Mouse (Mus musculus) NIH3T3 (cell line): ENCODE data around the gene Traf3ip2.
A peak's percentile ranks its signal among the peaks of the same experiment; 100 is the strongest.

ENCODE experiments used
- DNase-seq: peaks from one replicate; pipeline ENCODE4 v3.0.0-alpha.2; 2012; ENCODE audit warnings: low read depth

The Traf3ip2 gene

GRCm38 (mm10) chr10:39600115-39600514 is 12.6 kb upstream of the Traf3ip2 start:
- no peak for DNase-seq

DNA sequence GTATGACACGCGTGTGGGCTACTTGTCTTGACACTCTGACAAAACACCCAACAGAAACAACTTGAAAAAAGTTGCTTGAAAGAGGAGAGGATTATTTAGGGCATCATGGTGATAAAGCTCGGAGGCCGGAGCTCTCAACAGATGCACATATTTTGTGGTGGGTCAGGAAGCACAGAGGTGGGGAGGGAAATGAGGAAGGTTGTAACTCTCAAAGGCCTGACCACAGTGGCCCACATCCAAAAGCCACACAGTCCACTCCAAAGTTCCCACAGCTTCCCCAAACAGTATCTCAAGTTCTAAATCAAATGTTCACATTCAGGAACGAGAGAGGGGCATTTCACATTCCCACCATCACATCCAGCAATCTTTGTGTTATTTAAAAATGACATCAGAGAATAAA is 11.7 kb upstream of the Traf3ip2 start:
- DNase-seq, result no peak

GRCm38 (mm10) chr10:39606434-39606833 is 6.3 kb upstream of the Traf3ip2 start:
- no peak for DNase-seq

DNA sequence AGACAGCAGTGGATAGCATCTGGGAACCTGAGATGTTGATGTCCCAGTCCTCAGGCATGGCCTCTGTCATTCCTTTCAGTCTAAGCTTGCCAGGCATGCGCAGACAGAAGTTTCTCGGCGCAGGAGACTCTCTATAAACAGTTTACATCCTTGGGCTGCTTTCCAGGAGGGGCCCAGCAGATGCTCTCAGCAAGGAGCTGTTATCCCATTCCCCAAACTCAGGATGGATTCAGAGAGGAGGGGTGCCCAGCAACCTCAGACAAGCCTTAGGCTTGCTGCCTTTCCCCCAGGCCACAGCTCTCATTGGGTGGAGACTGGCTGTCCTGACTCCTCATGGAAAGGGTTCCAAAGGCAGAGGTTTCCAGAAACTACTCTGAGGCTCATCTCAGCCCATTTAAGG is 1.5 kb upstream of the Traf3ip2 start:
- DNase-seq, result no peak

DNA sequence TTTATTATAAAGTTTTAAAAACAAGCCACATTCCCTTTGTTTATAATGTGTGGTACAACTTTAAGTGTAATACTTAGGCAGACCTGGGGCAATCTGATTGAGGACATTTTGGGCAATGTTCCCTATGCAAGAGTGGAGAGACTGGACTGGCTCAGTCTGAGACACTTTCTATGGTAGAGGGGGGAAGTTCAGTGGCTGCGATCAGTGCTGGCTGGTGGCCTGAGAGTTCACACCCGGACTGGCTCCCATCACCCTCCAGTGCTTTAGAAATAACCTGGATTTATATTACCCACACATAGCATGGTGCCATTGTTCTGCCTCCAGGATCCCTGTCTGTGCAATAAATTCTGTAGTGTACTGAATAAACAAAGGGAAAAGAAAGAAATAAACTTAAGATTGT is 603 bp upstream of the Traf3ip2 start:
- DNase-seq, result peak; percentile 39

DNA sequence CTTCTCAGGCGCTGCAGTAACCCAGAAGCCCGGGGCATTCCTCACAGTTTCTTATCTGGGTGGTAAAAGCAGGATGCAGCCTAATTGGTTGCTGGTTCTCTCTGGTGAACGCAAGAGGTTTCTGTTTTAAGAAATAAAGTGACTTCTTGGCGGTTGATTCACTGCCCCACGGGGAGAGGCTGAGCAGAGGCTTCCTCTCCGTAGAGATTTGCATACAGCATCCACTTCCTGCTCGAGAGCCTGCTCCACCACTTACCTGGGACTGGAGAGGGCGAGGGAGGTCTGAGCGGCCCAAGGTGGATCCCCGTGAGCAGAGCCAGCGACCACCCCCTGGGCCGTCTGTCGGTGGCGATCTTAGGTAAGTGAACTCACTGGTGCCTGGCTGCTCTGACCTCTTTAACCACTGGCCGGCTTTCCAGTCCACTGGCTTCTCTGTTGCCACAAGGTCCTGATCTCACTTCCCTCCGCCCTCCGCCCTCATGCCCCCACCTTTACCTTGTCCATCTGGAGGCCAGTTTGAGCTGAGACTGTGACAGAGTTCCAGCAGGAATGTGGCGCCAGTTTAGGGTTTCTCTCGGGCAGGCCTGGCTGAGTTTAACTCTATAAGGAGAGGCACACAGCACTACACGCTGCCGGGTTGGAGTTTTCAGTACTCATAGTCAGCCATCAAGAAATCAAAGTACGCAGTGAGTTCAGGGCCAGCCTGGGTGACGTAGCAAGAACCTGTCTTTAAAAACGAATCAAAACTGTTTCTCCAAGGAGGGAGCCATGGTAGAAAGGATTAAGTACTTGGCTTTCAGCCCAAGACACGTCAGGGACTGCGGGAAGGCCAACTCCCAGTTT is 476 bp downstream of the Traf3ip2 start:
- peak; percentile 96 for DNase-seq

DNA sequence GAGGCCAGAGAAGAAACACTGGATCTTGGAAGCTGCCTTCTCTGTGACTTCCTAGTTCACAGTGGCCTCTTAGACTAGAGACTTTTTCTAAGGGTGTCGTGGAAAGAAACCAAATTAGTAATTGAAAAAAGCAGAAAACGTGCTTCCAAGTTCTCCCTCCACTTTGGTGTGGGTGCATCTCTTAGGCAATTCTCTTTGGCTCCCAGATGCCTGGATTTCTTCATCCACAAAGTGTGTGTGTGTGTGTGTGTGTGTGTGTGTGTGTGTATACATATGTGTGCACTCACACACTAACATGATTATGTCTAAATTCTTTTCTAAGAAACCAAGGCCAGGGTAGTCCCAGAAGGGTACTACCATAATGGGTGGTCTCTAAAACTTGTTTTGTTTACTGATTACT is 1.2 kb downstream of the Traf3ip2 start:
- DNase-seq, result peak; percentile 85

DNA sequence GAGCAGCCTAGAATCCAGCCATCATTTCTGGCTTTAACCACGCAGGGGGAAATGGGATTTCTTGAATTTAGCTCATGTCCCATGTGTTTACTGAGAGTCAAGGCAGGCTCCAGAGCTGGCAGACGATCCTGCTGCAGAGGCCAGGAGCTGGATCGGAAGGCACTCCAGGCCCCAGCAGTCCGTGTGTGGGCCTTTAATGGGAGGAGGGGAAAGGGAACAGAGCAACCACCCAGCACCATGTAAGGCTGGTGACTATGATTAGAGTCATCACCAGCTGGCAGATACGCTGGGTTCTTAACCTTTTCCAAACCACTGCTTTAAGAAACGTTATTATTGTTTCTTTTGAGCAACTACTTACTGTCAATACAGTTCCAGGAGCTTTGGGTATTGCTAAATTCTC is 1.9 kb downstream of the Traf3ip2 start:
- DNase-seq, result peak; percentile 96

DNA sequence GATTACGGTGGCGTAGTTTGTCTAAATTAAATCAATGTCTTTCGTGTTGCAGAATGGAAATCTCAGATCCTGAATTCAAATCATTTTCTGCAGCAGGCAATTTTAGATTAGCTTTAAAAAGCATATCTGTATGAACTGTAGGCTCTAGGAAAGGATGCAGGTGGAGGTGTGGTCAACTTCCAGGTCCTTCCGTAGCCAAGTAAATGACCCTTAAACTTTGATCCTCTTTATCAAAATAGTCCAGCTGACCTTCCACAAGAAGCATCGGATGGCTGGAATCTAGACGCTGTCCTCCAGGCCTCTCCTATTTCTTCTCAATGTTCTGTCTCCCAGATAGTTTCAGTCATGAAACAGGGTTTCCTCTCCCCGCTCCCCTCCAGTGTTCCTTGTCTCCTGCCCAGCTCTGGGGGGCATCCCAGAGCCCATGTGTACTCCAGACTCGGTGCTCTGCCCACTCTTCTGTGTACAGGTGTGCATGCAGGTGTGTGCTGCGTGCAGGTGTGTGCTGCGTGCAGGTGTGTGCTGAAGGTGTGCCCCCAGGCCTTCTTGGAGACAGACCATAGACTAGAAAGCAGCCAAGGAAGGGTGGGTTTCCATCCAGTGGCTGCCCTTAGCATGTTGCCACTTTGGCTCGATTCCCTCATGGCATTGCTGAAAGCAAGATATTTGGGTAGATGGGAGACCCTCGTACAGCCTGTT is 2.9 kb downstream of the Traf3ip2 start:
- no peak for DNase-seq

DNA sequence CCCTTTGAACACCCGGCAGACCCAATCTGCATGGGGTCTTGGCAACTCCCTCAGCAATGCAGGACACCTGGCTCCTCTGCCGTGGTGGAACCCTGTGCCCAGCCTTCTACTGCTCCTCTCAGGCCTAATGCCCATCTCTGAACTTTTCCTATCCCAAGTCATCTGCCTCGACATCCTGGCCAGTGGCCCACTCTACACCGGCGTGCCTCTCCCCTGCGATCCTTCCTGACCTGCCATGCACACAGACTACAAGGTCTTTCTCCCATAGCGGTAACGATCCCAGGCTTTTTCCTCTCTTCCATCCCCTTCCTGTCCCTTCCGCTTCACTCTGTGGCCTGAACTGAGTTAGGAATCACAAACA is 3.5 kb downstream of the Traf3ip2 start:
- DNase-seq, result no peak

DNA sequence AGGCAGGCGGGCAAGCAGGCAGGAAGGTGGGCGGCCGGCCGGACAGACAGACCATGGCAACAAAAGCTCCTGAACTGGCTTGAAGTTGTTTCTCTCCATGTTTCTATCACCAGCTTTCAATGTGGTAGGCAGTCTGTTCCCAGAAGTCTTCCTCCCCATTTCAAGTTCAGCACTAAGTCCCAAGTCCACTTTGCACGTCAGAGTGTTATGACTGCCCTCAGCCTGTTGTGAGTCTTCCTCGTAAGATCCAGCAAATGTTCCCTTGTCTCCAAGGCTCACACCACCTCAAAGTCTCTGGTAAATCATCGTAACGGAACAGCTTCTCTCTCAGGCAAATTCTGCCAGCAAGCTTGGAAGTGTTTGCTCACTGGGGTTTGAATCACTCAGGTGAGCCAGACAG is 3.9 kb downstream of the Traf3ip2 start:
- no peak for DNase-seq

- no peak for DNase-seq
These were observed 5.7 kb downstream of the Traf3ip2 start for GRCm38 (mm10) chr10:39618431-39618830.

DNA sequence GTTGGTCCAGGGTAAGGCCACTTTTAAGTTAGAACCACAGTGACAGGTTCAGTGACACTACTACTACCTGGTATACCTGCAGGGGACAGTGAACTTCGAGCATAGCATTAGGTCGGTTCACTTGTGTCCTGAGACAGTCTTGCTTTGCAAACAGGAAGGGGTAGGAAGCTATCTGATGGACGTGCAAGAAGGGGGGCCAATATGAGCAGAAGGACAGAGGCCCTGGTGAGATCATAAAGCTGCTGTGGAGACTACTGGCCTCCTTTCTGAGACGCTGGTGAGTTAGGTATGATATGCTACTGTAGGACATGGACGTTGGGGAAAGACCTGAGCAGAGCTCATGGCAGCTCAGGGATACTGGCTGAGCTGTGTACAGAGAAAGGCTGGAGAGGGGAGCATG is 7.9 kb downstream of the Traf3ip2 start:
- DNase-seq, result no peak

GRCm38 (mm10) chr10:39623806-39624205 is 11.1 kb downstream of the Traf3ip2 start:
- peak; percentile 26 for DNase-seq

DNA sequence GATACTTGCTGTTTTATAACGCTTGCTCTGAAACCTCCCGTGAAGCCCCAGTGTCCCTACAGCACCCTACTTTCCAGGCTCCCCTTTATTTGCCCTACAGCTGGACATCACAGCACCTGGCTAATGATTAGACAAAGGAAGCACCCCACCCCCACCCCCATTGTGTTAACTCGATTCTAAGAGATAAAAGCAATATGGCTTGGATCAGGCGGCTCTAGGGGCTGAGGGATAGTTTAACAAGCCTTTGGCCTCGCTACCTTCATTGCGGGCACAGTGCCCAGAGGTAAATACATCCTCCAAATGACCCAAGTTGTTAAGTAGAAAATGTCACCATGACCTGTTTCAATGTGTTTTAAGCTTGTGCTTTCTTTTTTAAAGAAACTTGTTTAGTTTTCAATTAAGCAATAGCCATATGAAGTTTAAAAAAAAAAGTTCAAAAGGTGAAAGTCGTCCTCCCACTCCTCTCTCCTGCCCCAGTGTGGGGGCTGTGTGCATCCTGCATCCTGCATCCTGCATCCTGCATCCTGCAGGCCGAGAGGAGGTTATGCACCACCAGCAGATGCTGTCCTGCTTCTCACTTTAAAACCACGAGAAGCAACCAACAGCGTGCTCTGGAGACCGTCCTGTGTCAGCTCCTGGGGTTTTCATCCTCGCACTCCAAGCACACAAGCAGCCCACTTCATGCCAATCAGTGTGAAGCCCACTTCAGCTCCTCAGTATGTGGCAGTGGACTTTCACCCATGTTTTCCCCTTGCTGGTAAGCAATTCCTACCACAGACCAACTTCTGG is 12.3 kb downstream of the Traf3ip2 start:
- DNase-seq, result no peak

DNA sequence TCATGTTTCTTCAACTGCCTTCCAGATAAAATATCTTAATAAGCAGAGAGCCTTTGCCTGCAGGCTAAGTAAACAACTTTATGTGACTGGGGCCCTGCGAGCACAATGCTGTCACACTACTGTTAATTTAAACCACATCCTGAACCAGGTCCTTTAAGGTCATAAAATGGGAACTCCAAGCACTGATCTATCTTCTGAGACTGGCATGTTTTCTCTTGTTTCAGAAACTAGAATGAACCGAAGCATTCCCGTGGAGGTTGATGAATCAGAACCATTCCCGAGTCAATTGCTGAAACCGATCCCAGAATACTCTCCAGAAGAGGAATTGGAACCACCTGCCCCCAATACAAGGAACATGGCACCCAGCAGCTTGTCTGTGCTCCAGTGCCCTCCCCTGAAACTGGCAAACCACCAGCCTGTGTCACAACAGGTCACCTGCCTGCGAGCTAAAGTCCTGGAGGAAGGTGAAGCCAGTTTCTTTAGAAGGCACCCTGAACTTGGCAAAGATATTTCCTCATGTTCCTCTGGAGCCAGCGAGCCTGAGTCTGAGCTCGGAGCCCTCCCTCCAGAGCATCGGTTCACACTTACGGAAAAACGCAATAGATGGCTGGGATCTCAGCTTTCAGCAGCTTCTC is 13.0 kb downstream of the Traf3ip2 start:
- DNase-seq, result peak; percentile 81

DNA sequence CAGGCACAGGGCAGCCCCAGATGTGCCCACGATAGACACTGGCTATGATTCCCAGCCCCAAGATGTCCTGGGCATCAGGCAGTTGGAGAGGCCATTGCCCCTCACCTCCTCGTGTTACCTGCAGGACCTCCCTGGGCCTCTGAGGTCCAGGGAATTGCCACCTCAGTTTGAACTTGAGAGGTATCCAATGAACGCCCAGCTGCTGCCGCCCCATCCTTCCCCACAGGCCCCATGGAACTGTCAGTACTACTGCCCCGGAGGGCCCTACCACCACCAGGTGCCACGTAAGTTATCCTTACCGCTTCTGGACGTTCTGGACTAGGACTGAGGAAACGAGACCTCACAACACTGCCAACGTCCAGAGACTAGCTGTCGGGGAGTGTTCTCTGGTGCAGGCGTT is 13.6 kb downstream of the Traf3ip2 start:
- DNase-seq, result no peak

- no peak for DNase-seq
These were observed 16.2 kb downstream of the Traf3ip2 start for GRCm38 (mm10) chr10:39628799-39629517.

DNA sequence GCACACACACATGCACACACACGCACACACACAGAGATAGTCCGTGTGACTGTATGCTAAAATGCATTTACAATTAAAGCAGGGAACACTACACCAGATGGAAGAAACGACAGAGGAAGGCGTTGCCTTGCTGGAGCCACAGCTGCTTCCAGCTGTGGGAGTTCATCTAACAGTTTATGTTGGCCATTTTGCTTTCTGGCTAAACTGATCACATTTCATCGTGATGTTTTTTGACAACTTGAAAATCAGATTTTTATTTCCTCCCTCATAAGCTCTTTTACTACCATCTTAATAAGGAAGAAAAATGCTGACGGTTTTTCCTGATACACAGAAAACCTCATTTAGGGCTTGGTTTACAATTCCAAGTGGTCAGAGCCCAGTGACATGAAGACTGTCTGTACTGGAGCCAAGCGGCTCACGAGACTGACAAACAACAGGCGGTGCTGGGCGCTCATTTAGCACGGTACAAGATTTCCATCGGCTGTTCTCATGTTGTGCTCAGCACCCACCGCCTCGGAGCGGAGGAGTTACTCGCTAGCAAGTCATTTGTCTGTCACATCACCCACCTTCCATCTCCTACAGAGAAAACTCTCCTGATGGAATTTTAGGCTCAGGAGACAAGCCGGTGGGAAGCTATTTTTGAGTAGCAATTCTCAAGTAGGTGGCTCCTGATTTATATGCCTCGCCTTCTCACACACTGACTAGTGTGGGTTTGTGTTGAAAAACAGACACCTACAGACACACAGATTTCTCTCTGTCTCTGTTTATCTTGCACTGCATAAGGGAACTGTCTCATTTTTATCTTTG is 17.2 kb downstream of the Traf3ip2 start:
- no peak for DNase-seq

GRCm38 (mm10) chr10:39630811-39631210 is 18.1 kb downstream of the Traf3ip2 start:
- DNase-seq, result no peak

DNA sequence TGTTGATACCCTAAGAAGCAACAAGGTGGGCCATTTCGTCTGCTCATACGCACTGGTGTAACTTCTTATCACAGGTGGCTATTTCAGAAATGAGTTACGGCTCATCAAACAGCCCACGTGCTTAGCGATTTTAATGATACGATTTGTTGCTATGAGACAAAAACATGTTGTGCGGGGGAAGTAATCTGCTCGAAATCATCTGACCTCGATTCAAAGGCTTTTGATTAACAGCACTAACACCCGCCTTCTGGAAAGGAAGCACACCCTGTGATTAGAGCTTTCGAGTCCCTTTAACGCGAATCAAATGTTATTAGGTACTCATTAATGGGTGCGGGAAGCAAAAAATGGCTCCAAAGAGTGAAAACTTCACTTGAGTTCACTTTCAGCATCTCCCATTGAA is 18.9 kb downstream of the Traf3ip2 start:
- no peak for DNase-seq
